Comparison of ENCODE assay signal across 11 mouse cellular contexts in the genomic region with DNA sequence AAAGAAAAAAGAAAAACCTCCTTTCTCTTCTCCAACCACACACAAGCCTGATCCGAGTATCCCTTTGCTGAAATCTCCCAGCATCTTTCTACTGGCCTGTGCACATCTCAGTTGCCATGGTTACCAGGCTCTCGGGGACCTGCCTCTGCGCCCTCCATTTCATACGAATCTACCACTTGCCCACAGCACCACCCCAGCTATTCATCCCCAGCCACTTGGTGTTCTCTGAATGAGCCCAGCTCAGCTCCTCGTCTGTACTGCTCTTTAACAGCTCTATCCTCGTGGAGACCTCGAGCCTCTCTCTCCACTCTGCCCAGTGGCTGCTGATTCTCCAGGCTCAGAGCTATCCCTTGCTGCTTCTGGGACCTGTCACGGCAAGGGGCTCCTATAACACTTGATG.
DNase-seq lines count a peak whose midpoint lies in the region.
"Had no signal": no experiment of that assay in that cellular context is flagged by ENCODE, and none has a peak within 500 bp of the region (broad histone marks: within the 10 kb centered on the region; RNA-seq: fewer than 3 reads in every experiment).

No protein-coding gene starts in this region.

- H3K4me3 ChIP-seq in hindbrain, embryonic 10.5 days: no peak overlapping the region
- no peak overlapping the region for H3K4me3 ChIP-seq in midbrain, embryonic 10.5 days
- H3K4me3 ChIP-seq: limb, embryonic 15.5 days; megakaryocyte, embryonic 14.5 days had no signal

- peak; percentile 17 to 39 for DNase-seq in left cerebral cortex, adult 18-20 months (ENCODE audit: low spot score in 2 of 2)
- no peak for DNase-seq in left cerebral cortex, adult 11 months (ENCODE audit: low spot score)
- no peak for DNase-seq in hindbrain, embryonic 10.5 days (ENCODE audit: low spot score)
- DNase-seq in midbrain, embryonic 10.5 days (ENCODE audit: low spot score): peak; percentile 39
- DNase-seq in right cerebral cortex, postnatal 10 days (ENCODE audit: low spot score in 2 of 2): peak; percentile 60 to 81
- no peak for DNase-seq in heart, postnatal 25 days (ENCODE audit: low spot score)
- no peak for DNase-seq in adrenal gland, postnatal 14 days
- no peak for DNase-seq in urinary bladder, adult 18-20 months (ENCODE audit: low spot score in 2 of 2)
- DNase-seq: thymus, adult 18-20 months had no signal

- H3K27me3 ChIP-seq in hindbrain, embryonic 10.5 days (ENCODE audit: insufficient read depth, poor library complexity, severe bottlenecking): peaks cover 17% of the 10 kb centered on the region; the same call in 1 of the 2 replicates
- peaks cover 17% of the 10 kb centered on the region; the same call in 1 of the 2 replicates for H3K27me3 ChIP-seq in midbrain, embryonic 10.5 days (ENCODE audit: low read depth, poor library complexity, severe bottlenecking)

- intact Hi-C loops in heart, postnatal 25 days (cut with DNase I): no loop called here

- peak overlapping the region; percentile 63 for H3K27ac ChIP-seq in hindbrain, embryonic 10.5 days
- H3K27ac ChIP-seq in midbrain, embryonic 10.5 days (replicated peaks): peak overlapping the region; percentile 68
- H3K27ac ChIP-seq: limb, embryonic 15.5 days had no signal

- no peaks in the 10 kb centered on the region for H3K9me3 ChIP-seq in hindbrain, embryonic 10.5 days
- no peaks in the 10 kb centered on the region for H3K9me3 ChIP-seq in midbrain, embryonic 10.5 days (replicated peaks)
- H3K9me3 ChIP-seq: limb, embryonic 15.5 days; megakaryocyte, embryonic 14.5 days had no signal

- WGBS in hindbrain, embryonic 10.5 days: 45% methylated on average over 8 of the region's 8 CpGs
- 41% methylated on average over 8 of the region's 8 CpGs for WGBS in midbrain, embryonic 10.5 days

- H3K36me3 ChIP-seq in hindbrain, embryonic 10.5 days: no peaks in the 10 kb centered on the region
- no peaks in the 10 kb centered on the region for H3K36me3 ChIP-seq in midbrain, embryonic 10.5 days
- H3K36me3 ChIP-seq: limb, embryonic 15.5 days had no signal

- H3K4me1 ChIP-seq in hindbrain, embryonic 10.5 days (replicated peaks): peaks cover 35% of the 10 kb centered on the region
- peaks cover 51% of the 10 kb centered on the region for H3K4me1 ChIP-seq in midbrain, embryonic 10.5 days

Comparison
In these comparisons a context has a peak if more than half of its experiments do, and no peak if none do; other contexts are left out.
1. DNase-seq: peak in left cerebral cortex, adult 18-20 months (2 of 2), midbrain, embryonic 10.5 days (single experiment) and right cerebral cortex, postnatal 10 days (2 of 2); none in left cerebral cortex, adult 11 months (single experiment), hindbrain, embryonic 10.5 days (single experiment), heart, postnatal 25 days (single experiment), adrenal gland, postnatal 14 days (single experiment) and urinary bladder, adult 18-20 months (0 of 2).